Mouse (Mus musculus): ENCODE results near the gene Sh3gl2. TPM values are rescaled to one million over a fixed set of nuclear protein-coding genes. Genes with fewer than 3 reads are reported as not detected.

Sh3gl2 gene
- total and polyA plus RNA-seq, 3 experiments = 0.05 TPM; not detected in 2

GRCm38 (mm10) chr4:85371036-85371435, 166.1 kb downstream of the Sh3gl2 start:
- no peaks in the 10 kb centered on the region for H3K36me3 ChIP-seq (replicated peaks)
- no peaks in the 10 kb centered on the region for H3K27me3 ChIP-seq (ENCODE audit: insufficient read depth, low read length)
- no peak for ATAC-seq (ENCODE audit: extremely low read depth, insufficient number of reproducible peaks, low FRiP score, poor library complexity, severe bottlenecking)
- peaks cover 30% of the 10 kb centered on the region for H3K9me3 ChIP-seq (replicated peaks)
- H3K4me3 ChIP-seq (ENCODE audit: low read depth, low read length) = no peak overlapping the region
- no peaks in the 10 kb centered on the region for H3K4me1 ChIP-seq (ENCODE audit: insufficient read depth, low read depth, low read length)
- TF ChIP-seq GATA2 (IDR thresholded peaks at IDR 0.05; ENCODE audit: borderline replicate concordance, low read depth, low read length) = no peak
- no peak for TF ChIP-seq TAL1 (conservative IDR thresholded peaks at IDR 0.05; ENCODE audit: low read depth, low read length)
- no peak for TF ChIP-seq POLR2AphosphoS5 (IDR thresholded peaks at IDR 0.05; ENCODE audit: insufficient replicate concordance, low read depth, low read length)
- no peak for TF ChIP-seq CTCF (IDR thresholded peaks at IDR 0.05; ENCODE audit: low read depth, low read length)
- DNase-seq (ENCODE audit: low spot score) = no peak

- TF ChIP-seq CTCF (IDR thresholded peaks at IDR 0.05; ENCODE audit: low read depth, low read length) = no peak
- TF ChIP-seq GATA1 (IDR thresholded peaks at IDR 0.05; ENCODE audit: borderline replicate concordance, low read length) = no peak
- no peak for TF ChIP-seq GATA2 (IDR thresholded peaks at IDR 0.05; ENCODE audit: borderline replicate concordance, low read depth, low read length)
- no peak for TF ChIP-seq POLR2AphosphoS5 (IDR thresholded peaks at IDR 0.05; ENCODE audit: insufficient replicate concordance, low read depth, low read length)
- TF ChIP-seq TAL1 (conservative IDR thresholded peaks at IDR 0.05; ENCODE audit: low read depth, low read length) = no peak
- Histone ChIP-seq H3K4me1 (ENCODE audit: insufficient read depth, low read depth, low read length) (no peaks in the 10 kb centered on the region), H3K36me3 (replicated peaks) (no peaks in the 10 kb centered on the region), H3K4me3 (ENCODE audit: low read depth, low read length) (no peak overlapping the region), H3K27me3 (ENCODE audit: insufficient read depth, low read length) (no peaks in the 10 kb centered on the region), H3K9me3 (replicated peaks) (peaks cover 32% of the 10 kb centered on the region)
- ATAC-seq (ENCODE audit: extremely low read depth, insufficient number of reproducible peaks, low FRiP score, poor library complexity, severe bottlenecking) (no peak), DNase-seq (ENCODE audit: low spot score) (no peak)
Observed at GRCm38 (mm10) chr4:85374801-85375200, 169.9 kb downstream of the Sh3gl2 start.

GRCm38 (mm10) chr4:85376187-85376586, 171.3 kb downstream of the Sh3gl2 start:
- DNase-seq (ENCODE audit: low spot score) (no peak), ATAC-seq (ENCODE audit: extremely low read depth, insufficient number of reproducible peaks, low FRiP score, poor library complexity, severe bottlenecking) (no peak)
- Histone ChIP-seq H3K9me3 (replicated peaks) (peaks cover 30% of the 10 kb centered on the region), H3K27me3 (ENCODE audit: insufficient read depth, low read length) (no peaks in the 10 kb centered on the region), H3K4me3 (ENCODE audit: low read depth, low read length) (no peak overlapping the region), H3K36me3 (replicated peaks) (no peaks in the 10 kb centered on the region), H3K4me1 (ENCODE audit: insufficient read depth, low read depth, low read length) (no peaks in the 10 kb centered on the region)
- TF ChIP-seq GATA1 (IDR thresholded peaks at IDR 0.05; ENCODE audit: borderline replicate concordance, low read length) (no peak), POLR2AphosphoS5 (IDR thresholded peaks at IDR 0.05; ENCODE audit: insufficient replicate concordance, low read depth, low read length) (no peak), CTCF (IDR thresholded peaks at IDR 0.05; ENCODE audit: low read depth, low read length) (no peak), GATA2 (IDR thresholded peaks at IDR 0.05; ENCODE audit: borderline replicate concordance, low read depth, low read length) (no peak), TAL1 (conservative IDR thresholded peaks at IDR 0.05; ENCODE audit: low read depth, low read length) (no peak)

GRCm38 (mm10) chr4:85376610-85377009, 171.7 kb downstream of the Sh3gl2 start:
- H3K9me3 ChIP-seq (replicated peaks) = peaks cover 34% of the 10 kb centered on the region
- TF ChIP-seq GATA1 (IDR thresholded peaks at IDR 0.05; ENCODE audit: borderline replicate concordance, low read length) (no peak), POLR2AphosphoS5 (IDR thresholded peaks at IDR 0.05; ENCODE audit: insufficient replicate concordance, low read depth, low read length) (no peak), CTCF (IDR thresholded peaks at IDR 0.05; ENCODE audit: low read depth, low read length) (no peak), TAL1 (conservative IDR thresholded peaks at IDR 0.05; ENCODE audit: low read depth, low read length) (no peak), GATA2 (IDR thresholded peaks at IDR 0.05; ENCODE audit: borderline replicate concordance, low read depth, low read length) (no peak)
- no peaks in the 10 kb centered on the region for H3K36me3 ChIP-seq (replicated peaks)
- DNase-seq (ENCODE audit: low spot score) (no peak), ATAC-seq (ENCODE audit: extremely low read depth, insufficient number of reproducible peaks, low FRiP score, poor library complexity, severe bottlenecking) (no peak)
- H3K27me3 ChIP-seq (ENCODE audit: insufficient read depth, low read length) = no peaks in the 10 kb centered on the region
- H3K4me1 ChIP-seq (ENCODE audit: insufficient read depth, low read depth, low read length) = no peaks in the 10 kb centered on the region
- no peak overlapping the region for H3K4me3 ChIP-seq (ENCODE audit: low read depth, low read length)

- ATAC-seq (ENCODE audit: extremely low read depth, insufficient number of reproducible peaks, low FRiP score, poor library complexity, severe bottlenecking) (no peak), DNase-seq (ENCODE audit: low spot score) (no peak)
- Histone ChIP-seq H3K36me3 (replicated peaks) (no peaks in the 10 kb centered on the region), H3K27me3 (ENCODE audit: insufficient read depth, low read length) (no peaks in the 10 kb centered on the region), H3K9me3 (replicated peaks) (peaks cover 41% of the 10 kb centered on the region), H3K4me1 (ENCODE audit: insufficient read depth, low read depth, low read length) (no peaks in the 10 kb centered on the region), H3K4me3 (ENCODE audit: low read depth, low read length) (no peak overlapping the region)
- TF ChIP-seq TAL1 (conservative IDR thresholded peaks at IDR 0.05; ENCODE audit: low read depth, low read length) = no peak
- no peak for TF ChIP-seq CTCF (IDR thresholded peaks at IDR 0.05; ENCODE audit: low read depth, low read length)
- TF ChIP-seq POLR2AphosphoS5 (IDR thresholded peaks at IDR 0.05; ENCODE audit: insufficient replicate concordance, low read depth, low read length) = no peak
- TF ChIP-seq GATA2 (IDR thresholded peaks at IDR 0.05; ENCODE audit: borderline replicate concordance, low read depth, low read length) = no peak
- no peak for TF ChIP-seq GATA1 (IDR thresholded peaks at IDR 0.05; ENCODE audit: borderline replicate concordance, low read length)
Observed at GRCm38 (mm10) chr4:85385241-85385640, 180.3 kb downstream of the Sh3gl2 start.

GRCm38 (mm10) chr4:85387676-85388075, 182.8 kb downstream of the Sh3gl2 start:
- peaks cover 38% of the 10 kb centered on the region for H3K9me3 ChIP-seq (replicated peaks)
- H3K4me3 ChIP-seq (ENCODE audit: low read depth, low read length) = no peak overlapping the region
- DNase-seq (ENCODE audit: low spot score) (no peak), ATAC-seq (ENCODE audit: extremely low read depth, insufficient number of reproducible peaks, low FRiP score, poor library complexity, severe bottlenecking) (no peak)
- H3K36me3 ChIP-seq (replicated peaks) = no peaks in the 10 kb centered on the region
- TF ChIP-seq CTCF (IDR thresholded peaks at IDR 0.05; ENCODE audit: low read depth, low read length) (no peak), GATA2 (IDR thresholded peaks at IDR 0.05; ENCODE audit: borderline replicate concordance, low read depth, low read length) (no peak), POLR2AphosphoS5 (IDR thresholded peaks at IDR 0.05; ENCODE audit: insufficient replicate concordance, low read depth, low read length) (no peak), TAL1 (conservative IDR thresholded peaks at IDR 0.05; ENCODE audit: low read depth, low read length) (no peak), GATA1 (IDR thresholded peaks at IDR 0.05; ENCODE audit: borderline replicate concordance, low read length) (no peak)
- H3K4me1 ChIP-seq (ENCODE audit: insufficient read depth, low read depth, low read length) = no peaks in the 10 kb centered on the region
- no peaks in the 10 kb centered on the region for H3K27me3 ChIP-seq (ENCODE audit: insufficient read depth, low read length)
